Mouse (Mus musculus): ENCODE data around the gene Ubr7.

Gene Ubr7

GRCm38 (mm10) chr12:102743036-102743588, 14.7 kb upstream of the Ubr7 start:
- DNase-seq (ENCODE audit: low spot score in 2 of 2), result no peak

GRCm38 (mm10) chr12:102743589-102744574, 13.9 kb upstream of the Ubr7 start, which contains the start of the genes Moap1 and Tmem251:
Gene Moap1 (minus strand): TSS chr12:102743661.
Gene Tmem251 (plus strand): TSS chr12:102743762.
- DNase-seq (ENCODE audit: low spot score in 2 of 2), result peak; percentile 90 to 91

- no peak for DNase-seq (ENCODE audit: low spot score in 2 of 2)
Measured at GRCm38 (mm10) chr12:102744839-102745238, 12.9 kb upstream of the Ubr7 start.

GRCm38 (mm10) chr12:102748256-102748655, 9.5 kb upstream of the Ubr7 start:
- no peak for DNase-seq (ENCODE audit: low spot score in 2 of 2)

GRCm38 (mm10) chr12:102756304-102756703, 1.5 kb upstream of the Ubr7 start:
- no peak for DNase-seq (ENCODE audit: low spot score in 2 of 2)

- DNase-seq (ENCODE audit: low spot score in 2 of 2), result no peak
Measured at GRCm38 (mm10) chr12:102757055-102757688, 595 bp upstream of the Ubr7 start.

- DNase-seq (ENCODE audit: low spot score in 2 of 2), result no peak
Measured at GRCm38 (mm10) chr12:102758403-102758756, 613 bp downstream of the Ubr7 start, which contains the start of gene Gm20604. Gene Gm20604 (minus strand): TSS chr12:102758672.

- DNase-seq (ENCODE audit: low spot score in 2 of 2), result no peak
Measured at GRCm38 (mm10) chr12:102758936-102759335, 1.2 kb downstream of the Ubr7 start.

GRCm38 (mm10) chr12:102761668-102762067, 3.9 kb downstream of the Ubr7 start:
- no peak for DNase-seq (ENCODE audit: low spot score in 2 of 2)

GRCm38 (mm10) chr12:102763696-102764095, 5.9 kb downstream of the Ubr7 start:
- no peak for DNase-seq (ENCODE audit: low spot score in 2 of 2)

GRCm38 (mm10) chr12:102769000-102769399, 11.2 kb downstream of the Ubr7 start:
- no peak for DNase-seq (ENCODE audit: low spot score in 2 of 2)

GRCm38 (mm10) chr12:102771601-102772000, 13.8 kb downstream of the Ubr7 start:
- DNase-seq (ENCODE audit: low spot score in 2 of 2), result no peak

GRCm38 (mm10) chr12:102772676-102773075, 14.9 kb downstream of the Ubr7 start:
- no peak for DNase-seq (ENCODE audit: low spot score in 2 of 2)

- DNase-seq (ENCODE audit: low spot score in 2 of 2), result no peak
Measured at GRCm38 (mm10) chr12:102776035-102776434, 18.3 kb downstream of the Ubr7 start.

- no peak for DNase-seq (ENCODE audit: low spot score in 2 of 2)
Measured at GRCm38 (mm10) chr12:102778151-102778550, 20.4 kb downstream of the Ubr7 start.

GRCm38 (mm10) chr12:102779452-102779851, 21.7 kb downstream of the Ubr7 start:
- no peak for DNase-seq (ENCODE audit: low spot score in 2 of 2)

- no peak for DNase-seq (ENCODE audit: low spot score in 2 of 2)
Measured at GRCm38 (mm10) chr12:102782841-102783240, 25.1 kb downstream of the Ubr7 start.

GRCm38 (mm10) chr12:102784899-102785592, 27.3 kb downstream of the Ubr7 start:
- no peak for DNase-seq (ENCODE audit: low spot score in 2 of 2)

GRCm38 (mm10) chr12:102785593-102785985, 27.8 kb downstream of the Ubr7 start:
- DNase-seq (ENCODE audit: low spot score in 2 of 2), result no peak

GRCm38 (mm10) chr12:102787927-102788326, 30.2 kb downstream of the Ubr7 start:
- no peak for DNase-seq (ENCODE audit: low spot score in 2 of 2)

- DNase-seq (ENCODE audit: low spot score in 2 of 2), result no peak
Measured at GRCm38 (mm10) chr12:102799528-102799927, 41.8 kb downstream of the Ubr7 start.

GRCm38 (mm10) chr12:102814858-102815257, 57.1 kb downstream of the Ubr7 start:
- no peak for DNase-seq (ENCODE audit: low spot score in 2 of 2)

All from right cerebral cortex, adult 2 months (tissue).